Mouse (Mus musculus) G1E (cell line): ENCODE results near the gene Ago4. TPM values are rescaled to one million over a fixed set of nuclear protein-coding genes. Genes with fewer than 3 reads are reported as not detected.

Source experiments
- ATAC-seq: 2 replicates; pipeline ENCODE4 v1.8.0; 2016; ENCODE audit warnings: mild to moderate bottlenecking; ENCODE audit not compliant: insufficient number of reproducible peaks, poor library complexity, low FRiP score, severe bottlenecking; ENCODE audit errors: extremely low read depth
- DNase-seq: peaks from one replicate; pipeline ENCODE4 v3.0.0; 2012; ENCODE audit warnings: low spot score
- H3K27me3 ChIP-seq: 2 replicates; pipeline ENCODE4 v1.6.1; 2012; ENCODE audit warnings: mild to moderate bottlenecking, low read length, inconsistent platforms; ENCODE audit not compliant: insufficient read depth
- H3K36me3 ChIP-seq: replicated peaks from 2 replicates; pipeline ENCODE3; 2012; ENCODE audit warnings: mild to moderate bottlenecking, inconsistent platforms
- H3K4me1 ChIP-seq: 2 replicates; pipeline ENCODE4 v1.6.1; 2012; ENCODE audit warnings: low read depth, low read length, inconsistent platforms, mixed read lengths; ENCODE audit not compliant: insufficient read depth
- H3K4me3 ChIP-seq: 2 replicates; pipeline ENCODE4 v1.5.1; 2012; ENCODE audit warnings: low read depth, mild to moderate bottlenecking, inconsistent platforms, low read length, moderate library complexity, mixed read lengths
- H3K9me3 ChIP-seq: replicated peaks from 2 replicates; pipeline ENCODE4 v1.6.1; 2012; ENCODE audit warnings: inconsistent platforms
- CTCF ChIP-seq: IDR thresholded peaks from 2 replicates; pipeline ENCODE4 v1.5.1; 2012; ENCODE audit warnings: low read depth, low read length, inconsistent platforms, mixed read lengths
- GATA1 ChIP-seq: IDR thresholded peaks from 2 replicates; pipeline ENCODE4 v1.6.1; 2012; ENCODE audit warnings: borderline replicate concordance, low read length, inconsistent platforms, mixed read lengths
- GATA2 ChIP-seq: IDR thresholded peaks from 2 replicates; pipeline ENCODE4 v1.6.1; 2012; ENCODE audit warnings: low read depth, low read length, inconsistent platforms, borderline replicate concordance
- POLR2AphosphoS5 ChIP-seq: IDR thresholded peaks from 2 replicates; pipeline ENCODE4 v1.6.1; 2012; ENCODE audit warnings: low read depth, low read length, inconsistent platforms; ENCODE audit not compliant: insufficient replicate concordance
- TAL1 ChIP-seq: conservative IDR thresholded peaks from 2 replicates; pipeline ENCODE4 v1.6.1; 2012; ENCODE audit warnings: low read depth, low read length, inconsistent platforms, mixed read lengths
- polyA plus RNA-seq: library from polyadenylated mRNA; stranded (reverse); fragments of >175 nt; gene quantifications from 2 replicates; pipeline ENCODE4 v1.2.3, GENCODE M21; 2012
- total RNA-seq, 2 experiments: library from RNA; stranded (forward) in 1 of 2; stranded (reverse) in 1 of 2; fragments of 200-1000 nt in 1 of 2; fragments of >200 nt in 1 of 2; fragmentation: Nextera tagmentation in 1 of 2; gene quantifications; 2 replicates each; pipeline ENCODE4 v1.2.3; 2014 to 2017

Ago4 gene
- total and polyA plus RNA-seq, 3 experiments = 0.22 TPM; not detected in 2

DNA sequence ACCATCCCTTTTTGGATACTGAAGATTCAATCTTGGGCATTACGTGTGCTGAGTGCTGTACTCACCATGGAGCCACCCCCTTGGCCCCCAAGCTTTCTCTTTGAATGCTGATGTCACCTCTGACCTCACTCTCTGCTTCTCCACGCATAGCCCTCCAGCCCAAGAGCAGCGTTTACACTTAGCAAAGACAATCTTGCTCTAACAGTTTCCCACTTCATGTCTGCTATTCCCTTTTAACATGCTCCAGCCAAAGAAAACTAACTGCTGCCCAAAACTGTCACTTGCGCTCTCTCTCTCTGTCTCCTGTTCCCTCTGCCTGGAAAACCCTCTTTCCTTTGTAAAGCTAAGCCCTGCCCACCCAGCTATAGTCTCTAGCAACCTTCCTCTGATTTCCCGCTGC lies 37.8 kb downstream of the Ago4 start:
- H3K9me3 ChIP-seq = no peaks in the 10 kb centered on the region
- no peak for TF ChIP-seq CTCF
- no peak for TF ChIP-seq GATA2
- no peak for TF ChIP-seq POLR2AphosphoS5
- TF ChIP-seq GATA1 = no peak
- no peak for TF ChIP-seq TAL1
- no peaks in the 10 kb centered on the region for H3K36me3 ChIP-seq
- no peaks in the 10 kb centered on the region for H3K4me1 ChIP-seq
- no peak for DNase-seq
- no peak overlapping the region for H3K4me3 ChIP-seq
- no peak for ATAC-seq
- H3K27me3 ChIP-seq = peaks cover 16% of the 10 kb centered on the region

DNA sequence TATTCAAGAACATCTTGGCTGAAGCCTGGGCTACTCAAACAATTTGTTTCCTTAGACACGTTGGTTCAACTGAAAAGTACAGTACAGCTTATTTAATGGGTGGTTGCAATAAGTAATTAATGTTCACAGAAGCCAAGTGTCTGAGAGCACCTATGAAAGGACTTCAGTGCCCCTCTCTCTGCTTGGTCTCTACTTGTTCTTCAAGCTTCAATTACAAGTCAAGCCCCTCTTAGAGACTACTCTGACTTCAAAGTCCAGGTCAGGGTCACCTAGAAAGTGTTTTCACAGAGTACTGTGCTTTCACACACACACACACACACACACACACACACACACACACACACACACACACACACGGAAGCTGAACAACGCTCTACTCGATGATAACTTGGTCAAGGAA lies 39.9 kb downstream of the Ago4 start:
- no peaks in the 10 kb centered on the region for H3K36me3 ChIP-seq
- TF ChIP-seq GATA1 (no peak), POLR2AphosphoS5 (no peak), CTCF (no peak), GATA2 (no peak), TAL1 (no peak)
- peaks cover 16% of the 10 kb centered on the region for H3K27me3 ChIP-seq
- no peak overlapping the region for H3K4me3 ChIP-seq
- no peak for ATAC-seq
- H3K9me3 ChIP-seq = no peaks in the 10 kb centered on the region
- no peak for DNase-seq
- H3K4me1 ChIP-seq = 0 out of 2 replicates have a peak, but pooled peaks cover 2% of the 10 kb centered on the region

DNA sequence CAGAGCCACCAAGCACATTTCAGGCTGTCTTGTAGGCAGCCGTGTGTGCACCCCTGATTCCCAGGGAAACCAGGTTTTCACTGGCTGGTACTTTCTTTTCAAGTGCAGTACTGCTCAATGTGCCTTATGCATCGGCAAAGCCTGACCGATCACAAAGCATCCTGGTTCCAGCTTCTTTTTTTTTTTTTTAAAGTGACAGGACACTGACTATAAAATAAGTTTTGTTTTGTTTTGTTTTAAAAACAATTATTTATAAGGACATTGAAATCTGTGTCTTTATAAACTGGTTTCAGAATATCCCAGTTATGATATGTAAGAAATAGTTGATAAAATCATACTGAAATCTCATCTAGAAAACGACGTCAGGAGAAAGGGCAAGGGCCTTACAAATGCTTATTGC lies 41.3 kb downstream of the Ago4 start:
- Histone ChIP-seq H3K36me3 (no peaks in the 10 kb centered on the region), H3K27me3 (peaks cover 16% of the 10 kb centered on the region)
- TF ChIP-seq GATA2 (no peak), GATA1 (no peak), CTCF (no peak), POLR2AphosphoS5 (no peak), TAL1 (no peak)

DNA sequence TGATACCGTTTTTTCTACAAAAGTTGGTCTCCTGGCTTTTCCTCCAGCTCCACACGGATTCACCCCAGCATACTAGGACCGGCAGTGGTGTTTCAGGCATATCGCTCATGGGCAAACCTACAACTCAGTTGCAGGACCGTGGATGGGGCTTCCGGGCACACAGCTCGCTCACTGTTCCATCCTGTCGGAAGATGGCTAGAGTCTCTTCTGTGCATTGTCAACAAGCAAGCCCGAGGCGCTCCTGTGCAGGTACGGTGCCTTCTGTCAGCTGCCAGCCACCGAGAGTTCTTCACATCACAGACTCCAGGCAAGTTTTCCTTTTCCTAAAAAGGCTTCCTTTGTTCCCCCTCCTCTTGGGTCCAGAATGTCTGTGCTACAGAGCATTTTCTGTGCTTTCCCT lies 42.5 kb downstream of the Ago4 start:
- Histone ChIP-seq H3K36me3 (no peaks in the 10 kb centered on the region), H3K4me1 (0 out of 2 replicates have a peak, but pooled peaks cover 2% of the 10 kb centered on the region), H3K4me3 (no peak overlapping the region), H3K9me3 (no peaks in the 10 kb centered on the region), H3K27me3 (peaks cover 13% of the 10 kb centered on the region)
- ATAC-seq = no peak
- DNase-seq = no peak
- no peak for TF ChIP-seq GATA2
- no peak for TF ChIP-seq POLR2AphosphoS5
- no peak for TF ChIP-seq GATA1
- TF ChIP-seq TAL1 = no peak
- no peak for TF ChIP-seq CTCF

More for the DNA sequence above, 41.3 kb downstream of the Ago4 start:
- Histone ChIP-seq H3K4me1 (0 out of 2 replicates have a peak, but pooled peaks cover 2% of the 10 kb centered on the region), H3K4me3 (no peak overlapping the region), H3K9me3 (no peaks in the 10 kb centered on the region)
- DNase-seq (no peak), ATAC-seq (no peak)

DNA sequence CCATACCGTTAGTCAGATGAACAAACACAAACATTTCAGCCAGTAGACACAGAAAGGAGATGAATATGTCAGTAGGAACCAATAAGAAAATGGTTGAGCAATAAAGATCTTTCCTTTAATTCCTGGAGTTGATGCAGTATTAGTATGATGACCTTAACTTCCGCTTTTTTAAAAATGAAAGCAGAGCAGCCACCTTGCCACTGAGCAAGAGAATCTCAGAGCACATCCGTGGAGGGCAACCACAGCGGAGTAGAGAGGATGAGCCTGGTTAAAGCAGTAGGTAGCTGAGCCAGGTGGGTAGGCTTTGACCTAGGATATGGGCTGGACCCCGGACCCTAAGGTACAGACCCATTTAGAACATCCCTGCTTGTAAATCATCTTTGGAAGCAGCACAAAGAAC lies 43.5 kb downstream of the Ago4 start:
- DNase-seq = no peak
- Histone ChIP-seq H3K27me3 (peaks cover 6% of the 10 kb centered on the region), H3K4me1 (0 out of 2 replicates have a peak, but pooled peaks cover 2% of the 10 kb centered on the region), H3K4me3 (no peak overlapping the region), H3K9me3 (no peaks in the 10 kb centered on the region), H3K36me3 (no peaks in the 10 kb centered on the region)
- TF ChIP-seq GATA1 (no peak), CTCF (no peak), TAL1 (no peak), GATA2 (no peak), POLR2AphosphoS5 (no peak)
- no peak for ATAC-seq

DNA sequence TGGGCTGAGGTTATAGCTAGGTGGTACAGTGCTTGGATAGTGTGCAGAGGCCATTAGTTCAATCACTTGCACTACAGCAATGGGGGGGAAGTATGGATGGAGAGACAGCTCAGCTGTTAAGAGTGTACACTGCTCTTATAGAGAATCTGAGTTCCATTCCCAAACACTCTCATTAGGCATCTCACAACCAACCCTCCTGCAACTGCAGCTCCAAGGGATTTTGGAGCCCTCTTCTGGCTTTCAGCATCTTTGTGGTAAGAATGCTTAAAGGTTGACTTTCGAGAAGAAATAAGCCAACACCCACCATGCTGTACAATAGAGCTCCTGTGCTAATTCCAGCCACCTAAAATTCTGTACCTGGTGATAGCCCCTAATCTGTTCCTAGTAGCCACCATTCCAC lies 47.1 kb downstream of the Ago4 start:
- 0 out of 2 replicates have a peak, but pooled peaks cover 2% of the 10 kb centered on the region for H3K4me1 ChIP-seq
- H3K27me3 ChIP-seq = peaks cover 8% of the 10 kb centered on the region
- ATAC-seq (no peak), DNase-seq (no peak)
- no peak for TF ChIP-seq GATA2
- H3K36me3 ChIP-seq = no peaks in the 10 kb centered on the region
- H3K4me3 ChIP-seq = no peak overlapping the region
- H3K9me3 ChIP-seq = no peaks in the 10 kb centered on the region

DNA sequence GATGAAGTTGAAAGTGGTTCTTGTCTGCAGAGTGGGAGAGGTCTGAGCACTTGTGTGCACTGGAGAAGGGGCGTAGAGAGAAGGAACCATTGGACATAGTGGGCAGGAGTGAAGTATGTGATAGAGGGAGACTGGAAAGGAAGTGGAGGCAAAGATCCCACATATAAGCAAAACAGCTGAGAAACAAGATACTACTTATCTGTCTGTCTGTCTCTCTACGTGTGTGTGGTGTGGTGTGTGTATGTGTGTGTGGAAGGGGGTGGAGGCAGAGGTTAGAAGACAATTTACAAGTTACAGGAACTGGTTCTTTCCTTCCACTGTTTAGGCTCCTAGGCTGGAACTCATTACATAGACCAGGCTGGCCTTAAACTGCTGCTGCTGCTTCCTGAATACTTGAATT lies 48.2 kb downstream of the Ago4 start:
- no peak for TF ChIP-seq TAL1
- no peak for TF ChIP-seq GATA2
- DNase-seq = no peak
- ATAC-seq = no peak

More for the DNA sequence above, 48.2 kb downstream of the Ago4 start:
- Histone ChIP-seq H3K36me3 (no peaks in the 10 kb centered on the region), H3K4me1 (0 out of 2 replicates have a peak, but pooled peaks cover 2% of the 10 kb centered on the region), H3K4me3 (no peak overlapping the region), H3K27me3 (0 out of 2 replicates have a peak, but pooled peaks cover 4% of the 10 kb centered on the region), H3K9me3 (no peaks in the 10 kb centered on the region)
